Mouse (Mus musculus) C2C12 (cell line): ENCODE data around the gene Spred1. TPM values are rescaled to one million over a fixed set of nuclear protein-coding genes. Genes with fewer than 3 reads are reported as not detected.

Experiments
- H3K27me3 ChIP-seq: one replicate; pipeline ENCODE4 v1.6.1; 2011; ENCODE audit not compliant: control insufficient read depth, insufficient read depth, insufficient read length
- H3K36me3 ChIP-seq: one replicate; pipeline ENCODE4 v1.6.1; 2011; ENCODE audit not compliant: control insufficient read depth, insufficient read depth
- H3K4me3 ChIP-seq: one replicate; pipeline ENCODE4 v1.5.1; 2011; ENCODE audit warnings: mild to moderate bottlenecking, control low read depth; ENCODE audit not compliant: poor library complexity, insufficient read depth, severe bottlenecking
- H3K79me2 ChIP-seq: one replicate; pipeline ENCODE4 v1.6.1; 2011; ENCODE audit not compliant: control insufficient read depth, insufficient read depth
- H3K79me3 ChIP-seq: one replicate; pipeline ENCODE4 v1.6.1; 2011; ENCODE audit warnings: low read depth, control low read depth
- H3ac ChIP-seq: one replicate; pipeline ENCODE3; 2011; ENCODE audit warnings: low read depth; ENCODE audit not compliant: control insufficient read depth, insufficient read length
- CEBPB ChIP-seq: IDR thresholded peaks from one replicate; pipeline ENCODE4 v1.6.1; 2011; ENCODE audit warnings: low read depth, mild to moderate bottlenecking, control low read depth, moderate library complexity
- CTCF ChIP-seq: IDR thresholded peaks from one replicate; pipeline ENCODE4 v1.5.1; 2011; ENCODE audit not compliant: control insufficient read depth, insufficient read depth, insufficient read length
- FOSL1 ChIP-seq: IDR thresholded peaks from one replicate; pipeline ENCODE4 v1.8.0; 2011; ENCODE audit warnings: mild to moderate bottlenecking, low read length; ENCODE audit not compliant: poor library complexity, insufficient read depth, severe bottlenecking
- MAX ChIP-seq: IDR thresholded peaks from one replicate; pipeline ENCODE4 v1.6.1; 2011; ENCODE audit warnings: mild to moderate bottlenecking, control low read depth
- MYOD1 ChIP-seq: IDR thresholded peaks from one replicate; pipeline ENCODE4 v1.6.1; 2011; ENCODE audit warnings: low read depth; ENCODE audit not compliant: control insufficient read depth, insufficient read length
- MYOG ChIP-seq: IDR thresholded peaks from one replicate; pipeline ENCODE4 v1.6.1; 2011; ENCODE audit not compliant: control insufficient read depth, insufficient read length; ENCODE audit errors: extremely low read depth
- USF1 ChIP-seq: IDR thresholded peaks from one replicate; pipeline ENCODE4 v1.6.1; 2011; ENCODE audit warnings: low read depth, mild to moderate bottlenecking, control low read depth, moderate library complexity
- polyA plus RNA-seq: library from polyadenylated mRNA; unstranded; fragments of >200 nt; fragmentation: generic; extraction: Trizol; gene quantifications from one replicate; pipeline ENCODE4 v1.2.1, GENCODE M21; 2012; ENCODE audit warnings: missing spikeins

The Spred1 gene
- polyA plus RNA-seq, 1 experiment: 13.0 TPM

- H3K27me3 ChIP-seq: no peaks in the 10 kb centered on the region
- H3ac ChIP-seq: no peak overlapping the region
- H3K36me3 ChIP-seq: peaks cover 84% of the 10 kb centered on the region
- H3K79me2 ChIP-seq: peaks cover 36% of the 10 kb centered on the region
- H3K4me3 ChIP-seq: no peak overlapping the region
- TF ChIP-seq MAX: no peak
- TF ChIP-seq CEBPB: no peak
- peaks cover 7% of the 10 kb centered on the region for H3K79me3 ChIP-seq
Measured at GRCm38 (mm10) chr2:117176066-117176465, 54.9 kb downstream of the Spred1 start.

- TF ChIP-seq FOSL1: no peak
- Histone ChIP-seq H3K27me3 (no peaks in the 10 kb centered on the region), H3K79me2 (peaks cover 32% of the 10 kb centered on the region), H3ac (no peak overlapping the region), H3K79me3 (peaks cover 6% of the 10 kb centered on the region), H3K4me3 (no peak overlapping the region), H3K36me3 (peaks cover 82% of the 10 kb centered on the region)
Measured at GRCm38 (mm10) chr2:117176937-117177336, 55.8 kb downstream of the Spred1 start.

GRCm38 (mm10) chr2:117180250-117180885 lies 59.2 kb downstream of the Spred1 start:
- no peak overlapping the region for H3K4me3 ChIP-seq
- peaks cover 6% of the 10 kb centered on the region for H3K79me2 ChIP-seq
- no peak overlapping the region for H3ac ChIP-seq
- TF ChIP-seq CTCF: peak; percentile 77
- TF ChIP-seq FOSL1: no peak
- H3K36me3 ChIP-seq: peaks cover 85% of the 10 kb centered on the region
- no peaks in the 10 kb centered on the region for H3K27me3 ChIP-seq
- peaks cover 6% of the 10 kb centered on the region for H3K79me3 ChIP-seq

GRCm38 (mm10) chr2:117185587-117185986 lies 64.4 kb downstream of the Spred1 start:
- H3ac ChIP-seq: no peak overlapping the region
- TF ChIP-seq USF1 (no peak), MYOG (no peak), CTCF (no peak), CEBPB (no peak), FOSL1 (no peak), MYOD1 (no peak), MAX (no peak)
- no peak overlapping the region for H3K4me3 ChIP-seq
- peaks cover 45% of the 10 kb centered on the region for H3K36me3 ChIP-seq
- H3K79me3 ChIP-seq: peaks cover 1% of the 10 kb centered on the region
- H3K27me3 ChIP-seq: no peaks in the 10 kb centered on the region
- no peaks in the 10 kb centered on the region for H3K79me2 ChIP-seq

- no peak for TF ChIP-seq MYOG
- no peak for TF ChIP-seq MAX
- TF ChIP-seq CEBPB: no peak
- no peak for TF ChIP-seq USF1
- H3ac ChIP-seq: no peak overlapping the region
- H3K79me2 ChIP-seq: no peaks in the 10 kb centered on the region
- H3K4me3 ChIP-seq: no peak overlapping the region
- no peaks in the 10 kb centered on the region for H3K79me3 ChIP-seq
- no peaks in the 10 kb centered on the region for H3K27me3 ChIP-seq
- no peaks in the 10 kb centered on the region for H3K36me3 ChIP-seq
Measured at GRCm38 (mm10) chr2:117190915-117191314, 69.7 kb downstream of the Spred1 start.

GRCm38 (mm10) chr2:117194309-117194708 lies 73.1 kb downstream of the Spred1 start:
- Histone ChIP-seq H3K79me2 (no peaks in the 10 kb centered on the region), H3K36me3 (no peaks in the 10 kb centered on the region), H3ac (no peak overlapping the region), H3K4me3 (no peak overlapping the region), H3K27me3 (no peaks in the 10 kb centered on the region), H3K79me3 (no peaks in the 10 kb centered on the region)
- TF ChIP-seq MYOD1: no peak
- no peak for TF ChIP-seq MYOG
- no peak for TF ChIP-seq FOSL1
- no peak for TF ChIP-seq CTCF
- no peak for TF ChIP-seq MAX

GRCm38 (mm10) chr2:117195151-117195550 lies 74.0 kb downstream of the Spred1 start:
- TF ChIP-seq CTCF (no peak), CEBPB (no peak), MYOG (no peak), MYOD1 (no peak), FOSL1 (no peak), MAX (no peak), USF1 (no peak)
- Histone ChIP-seq H3K4me3 (no peak overlapping the region), H3ac (no peak overlapping the region), H3K27me3 (no peaks in the 10 kb centered on the region), H3K36me3 (no peaks in the 10 kb centered on the region), H3K79me3 (no peaks in the 10 kb centered on the region), H3K79me2 (no peaks in the 10 kb centered on the region)
